Mouse (Mus musculus): ENCODE data around the gene Pxdn.

Pxdn gene

GRCm38 (mm10) chr12:29953999-29954398 is 16.6 kb downstream of the Pxdn start:
- no peak for DNase-seq (ENCODE audit: low spot score)

GRCm38 (mm10) chr12:29954464-29954863 is 17.1 kb downstream of the Pxdn start:
- DNase-seq (ENCODE audit: low spot score): no peak

GRCm38 (mm10) chr12:29956969-29957368 is 19.6 kb downstream of the Pxdn start:
- no peak for DNase-seq (ENCODE audit: low spot score)

- DNase-seq (ENCODE audit: low spot score): no peak
Observed at GRCm38 (mm10) chr12:29958637-29959036, 21.2 kb downstream of the Pxdn start.

GRCm38 (mm10) chr12:29961041-29961440 is 23.6 kb downstream of the Pxdn start:
- no peak for DNase-seq (ENCODE audit: low spot score)

- DNase-seq (ENCODE audit: low spot score): no peak
Observed at GRCm38 (mm10) chr12:29965016-29965415, 27.6 kb downstream of the Pxdn start.

GRCm38 (mm10) chr12:29971795-29972464 is 34.5 kb downstream of the Pxdn start:
- DNase-seq (ENCODE audit: low spot score): peak; percentile 88

GRCm38 (mm10) chr12:29972533-29972932 is 35.1 kb downstream of the Pxdn start:
- DNase-seq (ENCODE audit: low spot score): no peak

- peak; percentile 31 for DNase-seq (ENCODE audit: low spot score)
Observed at GRCm38 (mm10) chr12:29980076-29980475, 42.7 kb downstream of the Pxdn start.

- no peak for DNase-seq (ENCODE audit: low spot score)
Observed at GRCm38 (mm10) chr12:29981722-29982293, 44.4 kb downstream of the Pxdn start.

GRCm38 (mm10) chr12:29983190-29983589 is 45.8 kb downstream of the Pxdn start:
- DNase-seq (ENCODE audit: low spot score): no peak

GRCm38 (mm10) chr12:29985126-29985525 is 47.7 kb downstream of the Pxdn start:
- DNase-seq (ENCODE audit: low spot score): peak; percentile 84

GRCm38 (mm10) chr12:29986241-29986640 is 48.8 kb downstream of the Pxdn start:
- DNase-seq (ENCODE audit: low spot score): no peak

GRCm38 (mm10) chr12:29998895-29999294 is 61.5 kb downstream of the Pxdn start:
- DNase-seq (ENCODE audit: low spot score): no peak

GRCm38 (mm10) chr12:30001951-30002350 is 64.5 kb downstream of the Pxdn start:
- DNase-seq (ENCODE audit: low spot score): no peak

GRCm38 (mm10) chr12:30003680-30004364 is 66.4 kb downstream of the Pxdn start:
- DNase-seq (ENCODE audit: low spot score): peak; percentile 65

- no peak for DNase-seq (ENCODE audit: low spot score)
Observed at GRCm38 (mm10) chr12:30004365-30004723, 66.9 kb downstream of the Pxdn start.

GRCm38 (mm10) chr12:30006586-30006985 is 69.2 kb downstream of the Pxdn start:
- DNase-seq (ENCODE audit: low spot score): no peak

- DNase-seq (ENCODE audit: low spot score): no peak
Observed at GRCm38 (mm10) chr12:30008741-30009140, 71.3 kb downstream of the Pxdn start.

- DNase-seq (ENCODE audit: low spot score): peak; percentile 15
Observed at GRCm38 (mm10) chr12:30015501-30015900, 78.1 kb downstream of the Pxdn start.

- no peak for DNase-seq (ENCODE audit: low spot score)
Observed at GRCm38 (mm10) chr12:30017131-30017530, 79.7 kb downstream of the Pxdn start.

- no peak for DNase-seq (ENCODE audit: low spot score)
Observed at GRCm38 (mm10) chr12:30020447-30020846, 83.0 kb downstream of the Pxdn start.

GRCm38 (mm10) chr12:30023491-30023890 is 86.1 kb downstream of the Pxdn start:
- DNase-seq (ENCODE audit: low spot score): peak; percentile 81
